Comparison of ENCODE assay signal across 8 mouse cellular contexts in genomic region chr10:42994331-42994782, GRCm38 (mm10).
A peak's percentile ranks its signal among the peaks of the same experiment; 100 is the strongest.
DNase-seq lines count a peak whose midpoint lies in the region; ATAC-seq and TF ChIP-seq lines count a peak whose summit lies in the region.

No protein-coding gene starts in this region.

- no peaks in the 10 kb centered on the region; the same call in 1 of the 2 replicates for H3K4me1 ChIP-seq in cerebellum, adult 2 months (ENCODE audit: control insufficient read depth, insufficient read depth, low read length)
- H3K4me1 ChIP-seq in hindbrain, embryonic 10.5 days (replicated peaks): peaks cover 60% of the 10 kb centered on the region
- peaks cover 39% of the 10 kb centered on the region for H3K4me1 ChIP-seq in limb, embryonic 13.5 days

- H3K9ac ChIP-seq in limb, embryonic 13.5 days: 0 out of 2 replicates have a peak overlapping the region, but pooled peaks have one; percentile 35

- H3K4me3 ChIP-seq in cerebellum, adult 2 months (replicated peaks; ENCODE audit: insufficient read depth, low read depth, low read length): peak overlapping the region; percentile 33
- 0 out of 2 replicates have a peak overlapping the region, but pooled peaks have one; percentile 0 for H3K4me3 ChIP-seq in hindbrain, embryonic 10.5 days
- peak overlapping the region; percentile 20 for H3K4me3 ChIP-seq in limb, embryonic 13.5 days

- TF ChIP-seq CTCF in cerebellum, adult 2 months (IDR thresholded peaks at IDR 0.05; ENCODE audit: borderline replicate concordance, insufficient read depth, low read depth, low read length): no peak

- no peaks in the 10 kb centered on the region for H3K27me3 ChIP-seq in cerebellum, adult 2 months (ENCODE audit: control insufficient read depth, insufficient read depth, low read length)
- peaks cover 19% of the 10 kb centered on the region for H3K27me3 ChIP-seq in hindbrain, embryonic 10.5 days (ENCODE audit: insufficient read depth, poor library complexity, severe bottlenecking)
- H3K27me3 ChIP-seq in limb, embryonic 13.5 days: peaks cover 13% of the 10 kb centered on the region; the same call in 1 of the 2 replicates

- H3K27ac ChIP-seq in cerebellum, adult 2 months (ENCODE audit: insufficient read depth, low read length): no peak overlapping the region
- H3K27ac ChIP-seq in hindbrain, embryonic 10.5 days: peak overlapping the region; percentile 72
- peak overlapping the region; percentile 70; the same call in 1 of the 2 replicates for H3K27ac ChIP-seq in limb, embryonic 13.5 days

- DNase-seq in heart, adult 11 months: peak; percentile 94
- no peak for DNase-seq in heart, adult 8-10 months (ENCODE audit: low spot score)
- peak; percentile 39 to 44 for DNase-seq in cerebellum, adult 2 months
- no peak for DNase-seq in hindbrain, embryonic 10.5 days (ENCODE audit: low spot score)
- no peak for DNase-seq in T-cell, adult 2 months (ENCODE audit: low spot score)
- DNase-seq in left cerebral cortex, adult 8-10 months (ENCODE audit: low spot score in 2 of 2): no peak
- DNase-seq in spleen, postnatal 4 days (ENCODE audit: low spot score in 2 of 2): no peak

- no peak for TF ChIP-seq POLR2A in cerebellum, adult 2 months (IDR thresholded peaks at IDR 0.05; ENCODE audit: borderline replicate concordance, insufficient read depth, low read length)

- peak; percentile 79 for ATAC-seq in limb, embryonic 13.5 days (ENCODE audit: low FRiP score, low read depth)

- no peaks in the 10 kb centered on the region for H3K9me3 ChIP-seq in hindbrain, embryonic 10.5 days
- H3K9me3 ChIP-seq in limb, embryonic 13.5 days: no peaks in the 10 kb centered on the region

- 6% methylated on average over 13 of the region's 13 CpGs for WGBS in cerebellum, adult 2 months
- 18% methylated on average over 13 of the region's 13 CpGs for WGBS in hindbrain, embryonic 10.5 days
- WGBS in limb, embryonic 13.5 days: 11% methylated on average over 13 of the region's 13 CpGs

- peak overlapping the region; percentile 53 for H3K4me2 ChIP-seq in limb, embryonic 13.5 days (replicated peaks)

- H3K36me3 ChIP-seq in hindbrain, embryonic 10.5 days: no peaks in the 10 kb centered on the region
- H3K36me3 ChIP-seq in limb, embryonic 13.5 days: no peaks in the 10 kb centered on the region

Comparison
In these comparisons a context has a peak if more than half of its experiments do, and no peak if none do; other contexts are left out.
1. DNase-seq: peak in heart, adult 11 months (single experiment) and cerebellum, adult 2 months (2 of 2); none in heart, adult 8-10 months (single experiment), hindbrain, embryonic 10.5 days (single experiment), T-cell, adult 2 months (single experiment), left cerebral cortex, adult 8-10 months (0 of 2) and spleen, postnatal 4 days (0 of 2).
2. Peak in every context shown above with its lines, with median percentiles within 50 percentile points of each other: H3K4me3 ChIP-seq.